Mouse (Mus musculus): Measurements from ENCODE around the gene Icam1.

GRCm38 (mm10) chr9:21016331-21017176 is 769 bp downstream of the Icam1 start:
- TF ChIP-seq CTCF (IDR thresholded peaks at IDR 0.05; ENCODE audit: insufficient read depth, low read length): no peak
- 0 out of 2 replicates have a peak, but pooled peaks have one; percentile 6 for TF ChIP-seq POLR2A (IDR thresholded peaks at IDR 0.05; ENCODE audit: borderline replicate concordance, extremely low read depth, low read depth, low read length)
